ENCODE assay signal across 10 mouse cellular contexts in the genomic region with DNA sequence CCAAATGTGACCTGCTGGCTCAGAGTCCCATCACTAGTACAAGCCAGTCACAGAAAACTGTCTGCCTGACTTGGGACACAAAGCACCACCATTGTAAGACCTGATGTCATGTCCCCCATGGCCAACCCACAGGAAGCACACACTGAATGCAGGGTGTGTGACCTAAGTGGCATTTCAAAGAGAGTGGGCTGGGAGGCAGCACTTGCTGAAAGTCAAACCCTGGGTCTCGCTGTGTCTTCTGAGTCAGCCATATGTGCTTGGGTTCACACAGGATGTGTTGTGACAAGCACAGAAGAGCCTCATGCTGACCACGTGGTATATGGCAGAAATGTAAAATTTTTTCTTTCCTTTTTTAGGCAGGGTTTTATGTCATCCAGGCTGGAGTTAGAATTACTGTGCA. TPM values are rescaled to one million over a fixed set of nuclear protein-coding genes. Genes with fewer than 3 reads are reported as not detected.
DNase-seq lines count a peak whose midpoint lies in the region; ATAC-seq lines count a peak whose summit lies in the region.
"Had no signal": no experiment of that assay in that cellular context is flagged by ENCODE, and none has a peak within 500 bp of the region (broad histone marks: within the 10 kb centered on the region; RNA-seq: fewer than 3 reads in every experiment).

No protein-coding gene starts in this region.

- no peak overlapping the region for H3K4me2 ChIP-seq in midbrain, embryonic 13.5 days (replicated peaks)
- no peak overlapping the region for H3K4me2 ChIP-seq in midbrain, embryonic 11.5 days
- no peak overlapping the region for H3K4me2 ChIP-seq in hindbrain, embryonic 16.5 days (ENCODE audit: low read length)

- no peaks in the 10 kb centered on the region; the same call in 1 of the 2 replicates for H3K27me3 ChIP-seq in heart, embryonic 10.5 days (ENCODE audit: insufficient read depth, poor library complexity, severe bottlenecking)
- no peaks in the 10 kb centered on the region for H3K27me3 ChIP-seq in midbrain, embryonic 13.5 days
- H3K27me3 ChIP-seq in midbrain, embryonic 11.5 days (ENCODE audit: control insufficient read depth, insufficient read depth, low read length) = no peaks in the 10 kb centered on the region
- H3K27me3 ChIP-seq in hindbrain, embryonic 16.5 days (replicated peaks; ENCODE audit: control insufficient read depth, insufficient read depth, low read length) = no peaks in the 10 kb centered on the region
- H3K27me3 ChIP-seq in splenic B cell, adult 2 months (ENCODE audit: control insufficient read depth, insufficient read depth, low read length, poor library complexity, severe bottlenecking) = no peaks in the 10 kb centered on the region

- no peak for ATAC-seq in midbrain, embryonic 13.5 days
- ATAC-seq in midbrain, embryonic 11.5 days (ENCODE audit: low FRiP score) = no peak
- ATAC-seq in hindbrain, embryonic 16.5 days = no peak

- 64% methylated on average over 2 of the region's 2 CpGs for WGBS in heart, embryonic 10.5 days
- whole genome bisulfite sequencing in midbrain, embryonic 13.5 days = 90% methylated on average over 2 of the region's 2 CpGs
- 77% methylated on average over 2 of the region's 2 CpGs for WGBS in midbrain, embryonic 11.5 days
- 58% methylated on average over 2 of the region's 2 CpGs for WGBS in hindbrain, embryonic 16.5 days

- no peak for DNase-seq in heart, embryonic 10.5 days (ENCODE audit: low spot score)
- no peak for DNase-seq in heart, postnatal 4 days
- DNase-seq in midbrain, embryonic 11.5 days (ENCODE audit: low spot score, missing footprints) = no peak
- DNase-seq in splenic B cell, adult 2 months (ENCODE audit: low read depth, low spot score) = peak; percentile 64
- no peak for DNase-seq in ovary, postnatal 10 days (ENCODE audit: low spot score)
- DNase-seq in cerebellum, adult 9-10 months = no peak
- DNase-seq: gastrocnemius, postnatal 36 days had no signal

- 0 out of 2 replicates have a peak overlapping the region, but pooled peaks have one; percentile 2 for H3K9ac ChIP-seq in midbrain, embryonic 13.5 days (replicated peaks)
- no peak overlapping the region for H3K9ac ChIP-seq in midbrain, embryonic 11.5 days (ENCODE audit: low read length)
- H3K9ac ChIP-seq in hindbrain, embryonic 16.5 days (ENCODE audit: low read depth, low read length) = no peak overlapping the region

- no peaks in the 10 kb centered on the region for H3K36me3 ChIP-seq in heart, embryonic 10.5 days
- H3K36me3 ChIP-seq in midbrain, embryonic 13.5 days = no peaks in the 10 kb centered on the region
- H3K36me3 ChIP-seq in midbrain, embryonic 11.5 days (ENCODE audit: control insufficient read depth, insufficient read depth, low read length) = no peaks in the 10 kb centered on the region
- no peaks in the 10 kb centered on the region for H3K36me3 ChIP-seq in hindbrain, embryonic 16.5 days (ENCODE audit: control insufficient read depth, insufficient read depth, low read length)
- no peaks in the 10 kb centered on the region for H3K36me3 ChIP-seq in splenic B cell, adult 2 months (ENCODE audit: control insufficient read depth, insufficient read depth, low read length, poor library complexity, severe bottlenecking)

- peak overlapping the region; percentile 7; the same call in 1 of the 2 replicates for H3K27ac ChIP-seq in heart, embryonic 10.5 days
- H3K27ac ChIP-seq in midbrain, embryonic 13.5 days = no peak overlapping the region
- H3K27ac ChIP-seq in midbrain, embryonic 11.5 days (ENCODE audit: low read depth, low read length) = no peak overlapping the region
- peak overlapping the region; percentile 21; the same call in 1 of the 2 replicates for H3K27ac ChIP-seq in hindbrain, embryonic 16.5 days (ENCODE audit: low read depth, low read length)

- no peak overlapping the region for H3K4me3 ChIP-seq in heart, embryonic 10.5 days
- H3K4me3 ChIP-seq in midbrain, embryonic 13.5 days (replicated peaks) = no peak overlapping the region
- H3K4me3 ChIP-seq in midbrain, embryonic 11.5 days (ENCODE audit: low read depth, low read length) = no peak overlapping the region
- H3K4me3 ChIP-seq in hindbrain, embryonic 16.5 days (ENCODE audit: low read length) = no peak overlapping the region

- H3K9me3 ChIP-seq in heart, embryonic 10.5 days = no peaks in the 10 kb centered on the region
- H3K9me3 ChIP-seq in midbrain, embryonic 13.5 days = no peaks in the 10 kb centered on the region
- no peaks in the 10 kb centered on the region for H3K9me3 ChIP-seq in midbrain, embryonic 11.5 days (ENCODE audit: control insufficient read depth, low read length)
- H3K9me3 ChIP-seq in hindbrain, embryonic 16.5 days (ENCODE audit: control insufficient read depth, low read length) = no peaks in the 10 kb centered on the region

- H3K4me1 ChIP-seq in heart, embryonic 10.5 days = peaks cover 73% of the 10 kb centered on the region
- peaks cover 20% of the 10 kb centered on the region for H3K4me1 ChIP-seq in midbrain, embryonic 13.5 days (replicated peaks)
- peaks cover 10% of the 10 kb centered on the region for H3K4me1 ChIP-seq in midbrain, embryonic 11.5 days (ENCODE audit: control insufficient read depth, insufficient read depth, low read length)
- H3K4me1 ChIP-seq in hindbrain, embryonic 16.5 days (ENCODE audit: control insufficient read depth, insufficient read depth, low read depth, low read length) = no peaks in the 10 kb centered on the region; the same call in 1 of the 2 replicates

RNA-seq across cellular contexts. Expression of a gene that starts 20.8 kb away (rescaled TPM):
- polyA plus RNA-seq in heart, embryonic 10.5 days (2016; fragmentation: Nextera tagmentation; extraction: Ambion mirVana) = 34.1 and 41.2 TPM in 2 replicates
- 10 to 100 TPM; 44.4 to 45.6 TPM for total RNA-seq in heart, postnatal 4 days (2021)
- polyA plus RNA-seq in midbrain, embryonic 13.5 days (2015; fragmentation: Nextera tagmentation; extraction: Ambion mirVana) = 24.4 and 25.4 TPM in 2 replicates
- 29.3 and 33.5 TPM in 2 replicates for polyA plus RNA-seq in midbrain, embryonic 11.5 days (2014; fragmentation: Nextera tagmentation; extraction: Ambion mirVana)
- polyA plus RNA-seq in hindbrain, embryonic 16.5 days (2015; fragmentation: Nextera tagmentation; extraction: Ambion mirVana) = 35.6 and 35.9 TPM in 2 replicates

RNA-seq across cellular contexts. Expression of a gene that starts 28.9 kb away (rescaled TPM):
- 26.4 and 26.9 TPM in 2 replicates for polyA plus RNA-seq in heart, embryonic 10.5 days (2016; fragmentation: Nextera tagmentation; extraction: Ambion mirVana)
- 10 to 100 TPM; 20.3 to 20.5 TPM for total RNA-seq in heart, postnatal 4 days (2021)
- polyA plus RNA-seq in midbrain, embryonic 13.5 days (2015; fragmentation: Nextera tagmentation; extraction: Ambion mirVana) = 35.9 and 36.3 TPM in 2 replicates
- 22.1 and 25.8 TPM in 2 replicates for polyA plus RNA-seq in midbrain, embryonic 11.5 days (2014; fragmentation: Nextera tagmentation; extraction: Ambion mirVana)
- 31.9 and 34.6 TPM in 2 replicates for polyA plus RNA-seq in hindbrain, embryonic 16.5 days (2015; fragmentation: Nextera tagmentation; extraction: Ambion mirVana)

RNA-seq across cellular contexts. Expression of a gene that starts 41.6 kb away (rescaled TPM):
- polyA plus RNA-seq in heart, embryonic 10.5 days (2016; fragmentation: Nextera tagmentation; extraction: Ambion mirVana) = not detected in 2 replicates
- not detected for total RNA-seq in heart, postnatal 4 days (2021)
- polyA plus RNA-seq in midbrain, embryonic 13.5 days (2015; fragmentation: Nextera tagmentation; extraction: Ambion mirVana) = 2.7 and 3.3 TPM in 2 replicates
- polyA plus RNA-seq in midbrain, embryonic 11.5 days (2014; fragmentation: Nextera tagmentation; extraction: Ambion mirVana) = 0.29 and 0.84 TPM in 2 replicates
- 6.6 and 7.7 TPM in 2 replicates for polyA plus RNA-seq in hindbrain, embryonic 16.5 days (2015; fragmentation: Nextera tagmentation; extraction: Ambion mirVana)
- total RNA-seq: ES-E14 had no signal

RNA-seq across cellular contexts. Expression of a gene that starts 44.9 kb away (rescaled TPM):
- 0.20 TPM in 1 of 2 replicates, not detected in the other for polyA plus RNA-seq in heart, embryonic 10.5 days (2016; fragmentation: Nextera tagmentation; extraction: Ambion mirVana)
- total RNA-seq in heart, postnatal 4 days (2021) = 1 to 10 TPM; 1.7 to 2.3 TPM
- polyA plus RNA-seq in midbrain, embryonic 13.5 days (2015; fragmentation: Nextera tagmentation; extraction: Ambion mirVana) = 1.6 and 1.7 TPM in 2 replicates
- polyA plus RNA-seq in midbrain, embryonic 11.5 days (2014; fragmentation: Nextera tagmentation; extraction: Ambion mirVana) = 0.52 and 2.0 TPM in 2 replicates
- 1.2 and 1.3 TPM in 2 replicates for polyA plus RNA-seq in hindbrain, embryonic 16.5 days (2015; fragmentation: Nextera tagmentation; extraction: Ambion mirVana)

RNA-seq across cellular contexts. Expression of a gene that starts 45.6 kb away (rescaled TPM):
- polyA plus RNA-seq in heart, embryonic 10.5 days (2016; fragmentation: Nextera tagmentation; extraction: Ambion mirVana) = 26.7 and 40.5 TPM in 2 replicates
- 10 to 100 TPM; 11.5 to 14.6 TPM for total RNA-seq in heart, postnatal 4 days (2021)
- 50.6 and 53.8 TPM in 2 replicates for polyA plus RNA-seq in midbrain, embryonic 13.5 days (2015; fragmentation: Nextera tagmentation; extraction: Ambion mirVana)
- 46.0 and 46.8 TPM in 2 replicates for polyA plus RNA-seq in midbrain, embryonic 11.5 days (2014; fragmentation: Nextera tagmentation; extraction: Ambion mirVana)
- 58.3 and 60.8 TPM in 2 replicates for polyA plus RNA-seq in hindbrain, embryonic 16.5 days (2015; fragmentation: Nextera tagmentation; extraction: Ambion mirVana)

Comparison
In these comparisons a context has a peak if more than half of its experiments do, and no peak if none do; other contexts are left out.
1. H3K27ac ChIP-seq: peak in heart, embryonic 10.5 days (single experiment) and hindbrain, embryonic 16.5 days (single experiment); none in midbrain, embryonic 13.5 days (single experiment) and midbrain, embryonic 11.5 days (single experiment).